Mouse (Mus musculus) stomach, postnatal 0 days (tissue): ENCODE measurements at regions not wholly inside any gene's neighbourhood (a gene's known extent, or its start where the extent isn't known, plus 50 kb on each side); places are given as distances from the start of the nearest gene placed in this dataset.

Experiments used
- CTCF ChIP-seq: IDR thresholded peaks from 2 replicates; pipeline ENCODE4 v1.5.1; 2016; ENCODE audit warnings: antibody characterized with exemption, low read depth, mild to moderate bottlenecking, moderate library complexity
- EP300 ChIP-seq: optimal IDR thresholded peaks from 2 replicates; pipeline ENCODE3; 2016; ENCODE audit warnings: antibody characterized with exemption

DNA sequence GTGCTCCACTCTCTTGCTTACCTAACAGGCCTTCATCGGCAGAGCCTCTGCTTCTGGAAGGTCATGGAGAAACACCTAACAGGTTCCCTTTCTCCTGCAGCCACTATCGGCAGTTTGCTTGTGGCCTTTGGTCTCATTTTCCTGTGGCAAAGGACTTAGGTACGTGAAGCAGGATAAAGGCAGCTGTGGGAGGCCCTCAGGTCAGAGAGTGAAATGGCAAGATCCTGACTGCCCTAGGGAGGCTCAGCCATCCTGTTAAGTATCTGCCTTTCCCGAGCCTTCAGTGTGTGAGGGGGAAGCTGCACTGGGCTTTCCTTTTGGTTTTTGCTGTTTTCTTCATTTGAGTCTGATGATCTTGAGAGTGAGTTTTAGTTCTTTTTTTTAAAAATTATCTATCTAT, 228.8 kb downstream of the Foxo1 start:
- TF ChIP-seq CTCF (no peak), EP300 (no peak)
